Mouse (Mus musculus) kidney, embryonic 16.5 days (tissue): ENCODE measurements at regions not wholly inside any gene's neighbourhood (a gene's known extent, or its start where the extent isn't known, plus 50 kb on each side); places are given as distances from the start of the nearest gene placed in this dataset.

Experiments
- ATAC-seq: fragments of 200-750 bp; cut with Nextera tagmentation; 2 replicates; pipeline ENCODE4 v1.8.0; 2017; ENCODE audit warnings: moderate TSS enrichment; ENCODE audit not compliant: low FRiP score, low TSS enrichment
- H3K27ac ChIP-seq: fragments of 300-500 bp; sonication (generic); 2 replicates; pipeline ENCODE4 v1.5.1; 2014; ENCODE audit warnings: low read length
- H3K27me3 ChIP-seq: fragments of 300-500 bp; sonication (generic); 2 replicates; pipeline ENCODE4 v1.6.1; 2014; ENCODE audit warnings: low read length, control low read depth, mixed read lengths; ENCODE audit not compliant: insufficient read depth
- H3K36me3 ChIP-seq: fragments of 300-500 bp; sonication (generic); 2 replicates; pipeline ENCODE4 v1.6.1; 2014; ENCODE audit warnings: low read length, control low read depth, mixed read lengths; ENCODE audit not compliant: insufficient read depth
- H3K4me1 ChIP-seq: fragments of 300-500 bp; sonication (generic); 2 replicates; pipeline ENCODE4 v1.6.1; 2014; ENCODE audit warnings: low read length, control low read depth, mixed read lengths; ENCODE audit not compliant: insufficient read depth
- H3K4me2 ChIP-seq: fragments of 300-500 bp; sonication (generic); replicated peaks from 2 replicates; pipeline ENCODE4 v1.6.1; 2014; ENCODE audit warnings: low read depth, low read length
- H3K4me3 ChIP-seq: fragments of 300-500 bp; sonication (generic); 2 replicates; pipeline ENCODE4 v1.5.1; 2014; ENCODE audit warnings: mild to moderate bottlenecking, low read length
- H3K9ac ChIP-seq: fragments of 300-500 bp; sonication (generic); replicated peaks from 2 replicates; pipeline ENCODE4 v1.6.1; 2014; ENCODE audit warnings: low read length
- H3K9me3 ChIP-seq: fragments of 300-500 bp; sonication (generic); 2 replicates; pipeline ENCODE4 v1.6.1; 2016; ENCODE audit warnings: low read length, control low read depth
- WGBS: fragments of 180-500 bp; shearing (Covaris S2); extraction: QIAGEN DNeasy Blood & Tissue Kit; methylation state at CpG from one replicate; pipeline ENCODE4 v1.1.7; 2014; 5-methylcytosine and 5-hydroxymethylcytosine counted together

GRCm38 (mm10) chr3:133758421-133758820 lies 213.5 kb upstream of the Tet2 start:
- Histone ChIP-seq H3K4me1 (peaks cover 29% of the 10 kb centered on the region), H3K9ac (peak overlapping the region; percentile 41), H3K9me3 (no peaks in the 10 kb centered on the region), H3K27me3 (no peaks in the 10 kb centered on the region), H3K4me3 (no peak overlapping the region), H3K27ac (0 out of 2 replicates have a peak overlapping the region, but pooled peaks have one; percentile 29), H3K36me3 (no peaks in the 10 kb centered on the region), H3K4me2 (peak overlapping the region; percentile 34)
- WGBS: 6% methylated on average over 4 of the region's 4 CpGs
- ATAC-seq: 0 out of 2 replicates have a peak, but pooled peaks have one; percentile 26

GRCm38 (mm10) chr3:133759611-133760010 lies 214.7 kb upstream of the Tet2 start:
- Histone ChIP-seq H3K9me3 (no peaks in the 10 kb centered on the region), H3K27me3 (no peaks in the 10 kb centered on the region), H3K4me2 (no peak overlapping the region), H3K4me3 (no peak overlapping the region), H3K27ac (no peak overlapping the region), H3K36me3 (no peaks in the 10 kb centered on the region), H3K4me1 (peaks cover 18% of the 10 kb centered on the region), H3K9ac (no peak overlapping the region)
- 69% methylated on average over 2 of the region's 2 CpGs for WGBS
- no peak for ATAC-seq

- H3K27me3 ChIP-seq: no peaks in the 10 kb centered on the region
- no peak overlapping the region for H3K9ac ChIP-seq
- H3K4me2 ChIP-seq: no peak overlapping the region
- no peak for ATAC-seq
- H3K9me3 ChIP-seq: no peaks in the 10 kb centered on the region
- no peak overlapping the region for H3K27ac ChIP-seq
- no peak overlapping the region for H3K4me3 ChIP-seq
- no peaks in the 10 kb centered on the region for H3K36me3 ChIP-seq
- WGBS: 81% methylated on average over 1 of the region's 1 CpGs
- peaks cover 12% of the 10 kb centered on the region for H3K4me1 ChIP-seq
Measured at GRCm38 (mm10) chr3:133760221-133760620, 215.3 kb upstream of the Tet2 start.

- no peak overlapping the region for H3K4me2 ChIP-seq
- no peak overlapping the region for H3K4me3 ChIP-seq
- ATAC-seq: no peak
- no peak overlapping the region for H3K27ac ChIP-seq
- H3K36me3 ChIP-seq: no peaks in the 10 kb centered on the region
- H3K27me3 ChIP-seq: no peaks in the 10 kb centered on the region
- H3K9ac ChIP-seq: no peak overlapping the region
- H3K9me3 ChIP-seq: no peaks in the 10 kb centered on the region
- H3K4me1 ChIP-seq: 0 out of 2 replicates have a peak, but pooled peaks cover 1% of the 10 kb centered on the region
Measured at GRCm38 (mm10) chr3:133763721-133764120, 218.8 kb upstream of the Tet2 start.

- Histone ChIP-seq H3K9me3 (no peaks in the 10 kb centered on the region), H3K36me3 (no peaks in the 10 kb centered on the region), H3K27me3 (no peaks in the 10 kb centered on the region), H3K9ac (no peak overlapping the region), H3K4me2 (no peak overlapping the region), H3K4me3 (no peak overlapping the region), H3K4me1 (no peaks in the 10 kb centered on the region), H3K27ac (no peak overlapping the region)
- no peak for ATAC-seq
- 77% methylated on average over 2 of the region's 2 CpGs for WGBS
Measured at GRCm38 (mm10) chr3:133773490-133773889, 228.6 kb upstream of the Tet2 start.

- H3K9ac ChIP-seq: no peak overlapping the region
Measured at GRCm38 (mm10) chr3:133774229-133774628, 229.3 kb upstream of the Tet2 start.

GRCm38 (mm10) chr3:133776013-133776412 lies 231.1 kb upstream of the Tet2 start:
- H3K9ac ChIP-seq: no peak overlapping the region
- H3K27me3 ChIP-seq: no peaks in the 10 kb centered on the region
- no peak overlapping the region for H3K27ac ChIP-seq
- H3K36me3 ChIP-seq: no peaks in the 10 kb centered on the region
- H3K4me3 ChIP-seq: no peak overlapping the region
- no peak overlapping the region for H3K4me2 ChIP-seq
- no peak for ATAC-seq
- 28% methylated on average over 3 of the region's 4 CpGs for WGBS
- 0 out of 2 replicates have a peak, but pooled peaks cover 4% of the 10 kb centered on the region for H3K9me3 ChIP-seq
- H3K4me1 ChIP-seq: no peaks in the 10 kb centered on the region

More at GRCm38 (mm10) chr3:133774229-133774628, 229.3 kb upstream of the Tet2 start:
- H3K4me1 ChIP-seq: no peaks in the 10 kb centered on the region
- no peak overlapping the region for H3K4me2 ChIP-seq
- no peaks in the 10 kb centered on the region for H3K36me3 ChIP-seq
- 41% methylated on average over 3 of the region's 3 CpGs for WGBS
- H3K4me3 ChIP-seq: no peak overlapping the region
- no peak overlapping the region for H3K27ac ChIP-seq
- no peaks in the 10 kb centered on the region for H3K9me3 ChIP-seq
- no peaks in the 10 kb centered on the region for H3K27me3 ChIP-seq
- ATAC-seq: no peak

GRCm38 (mm10) chr3:133779161-133779789 lies 234.3 kb upstream of the Tet2 start:
- 66% methylated on average over 2 of the region's 2 CpGs for WGBS
- Histone ChIP-seq H3K9ac (no peak overlapping the region), H3K36me3 (no peaks in the 10 kb centered on the region), H3K27ac (peak overlapping the region; percentile 14), H3K4me2 (no peak overlapping the region), H3K4me1 (no peaks in the 10 kb centered on the region), H3K9me3 (0 out of 2 replicates have a peak, but pooled peaks cover 4% of the 10 kb centered on the region), H3K27me3 (no peaks in the 10 kb centered on the region), H3K4me3 (no peak overlapping the region)
- ATAC-seq: 0 out of 2 replicates have a peak, but pooled peaks have one; percentile 27

GRCm38 (mm10) chr3:133783060-133783459 lies 238.1 kb upstream of the Tet2 start:
- H3K36me3 ChIP-seq: no peaks in the 10 kb centered on the region
- no peak overlapping the region for H3K27ac ChIP-seq
- H3K4me1 ChIP-seq: no peaks in the 10 kb centered on the region
- WGBS: 87% methylated on average over 1 of the region's 1 CpGs
- no peaks in the 10 kb centered on the region for H3K27me3 ChIP-seq
- no peak overlapping the region for H3K4me3 ChIP-seq
- no peak for ATAC-seq
- no peak overlapping the region for H3K4me2 ChIP-seq
- H3K9me3 ChIP-seq: 0 out of 2 replicates have a peak, but pooled peaks cover 4% of the 10 kb centered on the region
- no peak overlapping the region for H3K9ac ChIP-seq

- Histone ChIP-seq H3K27ac (no peak overlapping the region), H3K27me3 (no peaks in the 10 kb centered on the region), H3K36me3 (no peaks in the 10 kb centered on the region), H3K9me3 (no peaks in the 10 kb centered on the region), H3K4me3 (no peak overlapping the region), H3K4me2 (no peak overlapping the region), H3K4me1 (no peaks in the 10 kb centered on the region), H3K9ac (no peak overlapping the region)
- ATAC-seq: no peak
- 85% methylated on average over 2 of the region's 2 CpGs for WGBS
Measured at GRCm38 (mm10) chr3:133791361-133791760, 246.4 kb upstream of the Tet2 start.
